ENCODE assay signal across 1 mouse cellular context in the genomic region with DNA sequence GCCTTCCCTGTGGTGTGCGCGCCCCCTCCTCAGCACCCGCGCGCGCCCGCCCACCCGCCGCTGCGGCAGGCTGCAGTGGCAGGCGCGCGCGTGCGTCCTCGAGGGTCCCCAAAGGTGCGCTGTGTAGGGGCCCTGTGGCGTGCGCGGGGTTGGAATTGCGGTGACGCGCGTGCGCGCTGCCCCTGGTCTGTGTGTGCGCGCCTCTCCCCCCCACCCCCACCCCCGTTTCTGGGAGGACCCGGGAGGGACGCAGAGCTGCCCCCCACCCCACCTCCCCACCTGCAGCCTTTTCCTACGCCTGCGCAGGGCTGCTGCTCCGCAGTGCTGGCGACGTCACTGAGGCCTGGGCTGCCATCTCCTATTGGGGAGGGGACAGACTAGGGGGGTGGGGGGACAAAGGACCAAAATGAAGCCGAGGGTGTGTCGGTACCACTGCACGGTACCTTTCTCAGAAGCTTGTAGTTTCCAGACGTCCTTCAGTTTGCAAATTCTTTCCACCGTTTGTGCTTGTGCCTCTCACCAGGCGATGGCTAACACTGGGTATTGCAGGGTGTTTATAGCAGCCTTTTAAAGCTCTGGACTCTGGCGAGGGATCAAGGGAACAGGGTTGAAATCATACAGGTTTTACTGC.
TF ChIP-seq lines count a peak whose summit lies in the region.

Gene Pigp (minus strand): TSS at position 542 of the 631 bp plus-strand sequence.

TF ChIP-seq in CH12.LX, 34 proteins besides CTCF, POLR2A, EP300 and RAD21 (continued from another document):
- no peak for TF ChIP-seq PAX5 (IDR thresholded peaks at IDR 0.05; ENCODE audit: low read length)
- peak; percentile 86 for TF ChIP-seq NRF1 (IDR thresholded peaks at IDR 0.05; ENCODE audit: low read depth, low read length)
